In genomic region chr2:34992729-34993695, GRCm38 (mm10) we compare ENCODE assay signal across 8 mouse cellular contexts. TPM values are rescaled to one million over a fixed set of nuclear protein-coding genes. Genes with fewer than 3 reads are reported as not detected.
A peak's percentile ranks its signal among the peaks of the same experiment; 100 is the strongest.
DNase-seq lines count a peak whose midpoint lies in the region; ATAC-seq and TF ChIP-seq lines count a peak whose summit lies in the region.

No protein-coding gene starts in this region.

- H3K9ac ChIP-seq in forebrain, embryonic 12.5 days: peak overlapping the region; percentile 42; the same call in 1 of the 2 replicates
- H3K9ac ChIP-seq in liver, postnatal 0 days (replicated peaks): no peak overlapping the region

- no peaks in the 10 kb centered on the region for H3K27me3 ChIP-seq in forebrain, embryonic 12.5 days
- H3K27me3 ChIP-seq in liver, postnatal 0 days (ENCODE audit: insufficient read depth, low read length): no peaks in the 10 kb centered on the region

- peak overlapping the region; percentile 40 for H3K4me2 ChIP-seq in forebrain, embryonic 12.5 days
- H3K4me2 ChIP-seq in liver, postnatal 0 days (ENCODE audit: low read depth, low read length): no peak overlapping the region

- TF ChIP-seq EP300 in liver, postnatal 0 days (IDR thresholded peaks at IDR 0.05; ENCODE audit: low read depth): no peak

- peak; percentile 20 for DNase-seq in cerebellum, adult 11-12 months
- DNase-seq in cerebellum, postnatal 36 days: no peak
- DNase-seq in ES-CJ7 (ENCODE audit: low read depth, low spot score): peak; percentile 79
- peak; percentile 72 for DNase-seq in mesoderm, embryonic 11.5 days (ENCODE audit: low read depth, low spot score)
- DNase-seq in urinary bladder, postnatal 36 days (ENCODE audit: low spot score in 2 of 2): no peak
- DNase-seq in testis, postnatal 10 days (ENCODE audit: low spot score): no peak
- DNase-seq in liver, postnatal 0 days: no peak

- H3K27ac ChIP-seq in forebrain, embryonic 12.5 days: peak overlapping the region; percentile 89
- H3K27ac ChIP-seq in liver, postnatal 0 days (ENCODE audit: low read depth): no peak overlapping the region

- H3K9me3 ChIP-seq in forebrain, embryonic 12.5 days: no peaks in the 10 kb centered on the region
- H3K9me3 ChIP-seq in liver, postnatal 0 days (ENCODE audit: low read length): no peaks in the 10 kb centered on the region

- no peaks in the 10 kb centered on the region for H3K36me3 ChIP-seq in forebrain, embryonic 12.5 days (replicated peaks)
- peaks cover 8% of the 10 kb centered on the region; the same call in 1 of the 2 replicates for H3K36me3 ChIP-seq in liver, postnatal 0 days (replicated peaks; ENCODE audit: insufficient read depth, low read length)

- TF ChIP-seq CTCF in liver, postnatal 0 days (IDR thresholded peaks at IDR 0.05; ENCODE audit: low read depth): no peak

- peaks cover 31% of the 10 kb centered on the region for H3K4me1 ChIP-seq in forebrain, embryonic 12.5 days
- H3K4me1 ChIP-seq in liver, postnatal 0 days (ENCODE audit: insufficient read depth): no peaks in the 10 kb centered on the region

- 5% methylated on average over 9 of the region's 9 CpGs for WGBS in forebrain, embryonic 12.5 days
- WGBS in liver, postnatal 0 days (ENCODE audit: insufficient replicate concordance): 43% methylated on average over 9 of the region's 9 CpGs

- no peak overlapping the region for H3K4me3 ChIP-seq in forebrain, embryonic 12.5 days (replicated peaks)
- no peak overlapping the region for H3K4me3 ChIP-seq in liver, postnatal 0 days (ENCODE audit: low read depth, low read length)

- peak; percentile 89 for ATAC-seq in forebrain, embryonic 12.5 days (ENCODE audit: low FRiP score)
- ATAC-seq in liver, postnatal 0 days: no peak

RNA-seq across cellular contexts. Expression of gene Traf1, which starts 31.4 kb away (rescaled TPM):
- 0.37 and 0.45 TPM in 2 replicates for polyA plus RNA-seq in forebrain, embryonic 12.5 days (2016; fragmentation: Nextera tagmentation; extraction: Ambion mirVana)
- 0.34 and 0.43 TPM in 2 replicates for polyA plus RNA-seq in liver, postnatal 0 days (2015; fragmentation: Nextera tagmentation; extraction: Ambion mirVana)

Comparison
In these comparisons a context has a peak if more than half of its experiments do, and no peak if none do; other contexts are left out.
1. DNase-seq: peak in cerebellum, adult 11-12 months (single experiment), ES-CJ7 (single experiment) and mesoderm, embryonic 11.5 days (single experiment); none in cerebellum, postnatal 36 days (0 of 2), urinary bladder, postnatal 36 days (0 of 2), testis, postnatal 10 days (single experiment) and liver, postnatal 0 days (single experiment).